10 mouse cellular contexts compared by ENCODE assay signal in genomic region chr19:4299574-4300270, GRCm38 (mm10). TPM values are rescaled to one million over a fixed set of nuclear protein-coding genes. Genes with fewer than 3 reads are reported as not detected.
DNase-seq lines count a peak whose midpoint lies in the region; ATAC-seq lines count a peak whose summit lies in the region.
"Had no signal": no experiment of that assay in that cellular context is flagged by ENCODE, and none has a peak within 500 bp of the region (broad histone marks: within the 10 kb centered on the region; RNA-seq: fewer than 3 reads in every experiment).

No protein-coding gene starts in this region.

- WGBS in kidney, embryonic 15.5 days = 80% methylated on average over 6 of the region's 6 CpGs
- WGBS in liver, embryonic 11.5 days = 59% methylated on average over 6 of the region's 6 CpGs

- H3K36me3 ChIP-seq in kidney, embryonic 15.5 days = peaks cover 5% of the 10 kb centered on the region
- peaks cover 3% of the 10 kb centered on the region; the same call in 1 of the 2 replicates for H3K36me3 ChIP-seq in liver, embryonic 11.5 days (ENCODE audit: control insufficient read depth, insufficient read depth, low read length)

- no peak overlapping the region for H3K4me3 ChIP-seq in kidney, embryonic 15.5 days (replicated peaks)
- no peak overlapping the region for H3K4me3 ChIP-seq in liver, embryonic 11.5 days (ENCODE audit: low read depth, low read length)
- H3K4me3 ChIP-seq: erythroblast, embryonic 14.5 days had no signal

- H3K9ac ChIP-seq in kidney, embryonic 15.5 days = no peak overlapping the region
- 0 out of 2 replicates have a peak overlapping the region, but pooled peaks have one; percentile 16 for H3K9ac ChIP-seq in liver, embryonic 11.5 days (ENCODE audit: low read depth, low read length)

- peak overlapping the region; percentile 20 for H3K27ac ChIP-seq in kidney, embryonic 15.5 days
- peak overlapping the region; percentile 34; the same call in 1 of the 2 replicates for H3K27ac ChIP-seq in liver, embryonic 11.5 days (ENCODE audit: low read depth, low read length)

- no peaks in the 10 kb centered on the region for H3K9me3 ChIP-seq in kidney, embryonic 15.5 days (replicated peaks)
- H3K9me3 ChIP-seq in liver, embryonic 11.5 days (ENCODE audit: control insufficient read depth, low read length) = no peaks in the 10 kb centered on the region

- H3K4me2 ChIP-seq in kidney, embryonic 15.5 days = no peak overlapping the region
- H3K4me2 ChIP-seq in liver, embryonic 11.5 days = 0 out of 2 replicates have a peak overlapping the region, but pooled peaks have one; percentile 2

- H3K27me3 ChIP-seq in kidney, embryonic 15.5 days = no peaks in the 10 kb centered on the region
- no peaks in the 10 kb centered on the region for H3K27me3 ChIP-seq in liver, embryonic 11.5 days (replicated peaks; ENCODE audit: control insufficient read depth, insufficient read depth, low read length)

- H3K4me1 ChIP-seq in kidney, embryonic 15.5 days = peaks cover 65% of the 10 kb centered on the region
- H3K4me1 ChIP-seq in liver, embryonic 11.5 days (replicated peaks; ENCODE audit: control insufficient read depth, insufficient read depth, low read length) = peaks cover 74% of the 10 kb centered on the region

- ATAC-seq in kidney, embryonic 15.5 days (replicated peaks; ENCODE audit: low FRiP score) = no peak
- peak; percentile 28 for ATAC-seq in activated CD4-positive, CD25-positive, alpha-beta regulatory T cell, adult 4 months
- no peak for ATAC-seq in liver, embryonic 11.5 days (replicated peaks; ENCODE audit: low FRiP score)

- no peak for DNase-seq in kidney, postnatal 10 days
- DNase-seq in liver, embryonic 11.5 days (ENCODE audit: low spot score) = no peak
- peak; percentile 86 to 87 for DNase-seq in spleen, postnatal 36 days (ENCODE audit: low spot score in 2 of 2)
- no peak for DNase-seq in testis, postnatal 14 days (ENCODE audit: low spot score)
- DNase-seq in layer of hippocampus, postnatal 10 days (ENCODE audit: low spot score in 2 of 2) = no peak
- DNase-seq in urinary bladder, postnatal 10 days (ENCODE audit: low spot score) = no peak
- DNase-seq: layer of hippocampus, postnatal 36 days had no signal

RNA-seq across cellular contexts. Expression of gene Grk2, which starts 6.3 kb away (rescaled TPM):
- 15.7 and 17.9 TPM in 2 replicates for polyA plus RNA-seq in kidney, embryonic 15.5 days (2015; fragmentation: Nextera tagmentation; extraction: Ambion mirVana)
- 100 to 1,000 TPM in 1 of 2 experiments, 10 to 100 TPM in 1; 83.4 to 101 TPM for polyA plus RNA-seq in activated CD4-positive, CD25-positive, alpha-beta regulatory T cell, adult 4 months (2017; shearing (Covaris generic))
- 22.1 and 23.1 TPM in 2 replicates for polyA plus RNA-seq in liver, embryonic 11.5 days (2014; fragmentation: Nextera tagmentation; extraction: Ambion mirVana)
- total RNA-seq in layer of hippocampus, postnatal 10 days (2021) = 100 to 1,000 TPM; 141 to 147 TPM

RNA-seq across cellular contexts. Expression of gene Ankrd13d, which starts 16.8 kb away (rescaled TPM):
- polyA plus RNA-seq in kidney, embryonic 15.5 days (2015; fragmentation: Nextera tagmentation; extraction: Ambion mirVana) = 8.3 and 8.5 TPM in 2 replicates
- polyA plus RNA-seq in activated CD4-positive, CD25-positive, alpha-beta regulatory T cell, adult 4 months (2017; shearing (Covaris generic)) = 1 to 10 TPM; 1.5 to 2.1 TPM
- polyA plus RNA-seq in liver, embryonic 11.5 days (2014; fragmentation: Nextera tagmentation; extraction: Ambion mirVana) = 2.9 and 3.2 TPM in 2 replicates
- total RNA-seq in layer of hippocampus, postnatal 10 days (2021) = 10 to 100 TPM; 76.3 to 89.4 TPM

RNA-seq across cellular contexts. Expression of gene Ssh3, which starts 30.7 kb away (rescaled TPM):
- polyA plus RNA-seq in kidney, embryonic 15.5 days (2015; fragmentation: Nextera tagmentation; extraction: Ambion mirVana) = 15.1 and 15.9 TPM in 2 replicates
- 10 to 100 TPM in 1 of 2 experiments, 1 to 10 TPM in 1; 8.8 to 11.4 TPM for polyA plus RNA-seq in activated CD4-positive, CD25-positive, alpha-beta regulatory T cell, adult 4 months (2017; shearing (Covaris generic))
- 3.2 and 3.3 TPM in 2 replicates for polyA plus RNA-seq in liver, embryonic 11.5 days (2014; fragmentation: Nextera tagmentation; extraction: Ambion mirVana)
- total RNA-seq in layer of hippocampus, postnatal 10 days (2021) = 10 to 100 TPM; 49.0 to 66.1 TPM

Comparison
In these comparisons a context has a peak if more than half of its experiments do, and no peak if none do; other contexts are left out.
1. DNase-seq: peak in spleen, postnatal 36 days (2 of 2); none in kidney, postnatal 10 days (single experiment), liver, embryonic 11.5 days (single experiment), testis, postnatal 14 days (single experiment), layer of hippocampus, postnatal 10 days (0 of 2) and urinary bladder, postnatal 10 days (single experiment).